Mouse (Mus musculus) intestine, embryonic 16.5 days (tissue): ENCODE measurements around the gene Ypel4. TPM values are rescaled to one million over a fixed set of nuclear protein-coding genes. Genes with fewer than 3 reads are reported as not detected.

ENCODE experiments used
- ATAC-seq: fragments of 200-750 bp; cut with Nextera tagmentation; 2 replicates; pipeline ENCODE4 v1.8.0; 2017; ENCODE audit warnings: moderate TSS enrichment, moderate library complexity
- H3K27ac ChIP-seq: fragments of 300-500 bp; sonication (generic); 2 replicates; pipeline ENCODE4 v1.5.1; 2014; ENCODE audit warnings: mild to moderate bottlenecking, low read length
- H3K27me3 ChIP-seq: fragments of 300-500 bp; sonication (generic); replicated peaks from 2 replicates; pipeline ENCODE4 v1.6.1; 2014; ENCODE audit warnings: low read length, control low read depth, mixed read lengths; ENCODE audit not compliant: control insufficient read depth, insufficient read depth
- H3K36me3 ChIP-seq: fragments of 300-500 bp; sonication (generic); 2 replicates; pipeline ENCODE4 v1.6.1; 2014; ENCODE audit warnings: low read length, control low read depth; ENCODE audit not compliant: control insufficient read depth, insufficient read depth
- H3K4me1 ChIP-seq: fragments of 300-500 bp; sonication (generic); 2 replicates; pipeline ENCODE4 v1.6.1; 2014; ENCODE audit warnings: low read length, control low read depth, mixed read lengths; ENCODE audit not compliant: control insufficient read depth, insufficient read depth
- H3K4me2 ChIP-seq: fragments of 300-500 bp; sonication (generic); 2 replicates; pipeline ENCODE4 v1.6.1; 2014; ENCODE audit warnings: low read depth, low read length, control low read depth
- H3K4me3 ChIP-seq: fragments of 300-500 bp; sonication (generic); 2 replicates; pipeline ENCODE4 v1.5.1; 2014; ENCODE audit warnings: mild to moderate bottlenecking, low read length
- H3K9ac ChIP-seq: fragments of 300-500 bp; sonication (generic); 2 replicates; pipeline ENCODE4 v1.6.1; 2014; ENCODE audit warnings: low read depth, low read length
- H3K9me3 ChIP-seq: fragments of 300-500 bp; sonication (generic); 2 replicates; pipeline ENCODE4 v1.6.1; 2016; ENCODE audit warnings: low read length, control low read depth; ENCODE audit not compliant: control insufficient read depth
- WGBS: fragments of 180-500 bp; shearing (Covaris S2); extraction: QIAGEN DNeasy Blood & Tissue Kit; methylation state at CpG from one replicate; pipeline ENCODE4 v1.1.7; 2014; 5-methylcytosine and 5-hydroxymethylcytosine counted together
- polyA plus RNA-seq: library from polyadenylated mRNA; unstranded; fragments of >200 nt; fragmentation: Nextera tagmentation; extraction: Ambion mirVana; gene quantifications from 2 replicates; pipeline ENCODE4 v1.2.1, GENCODE M21; 2015

The Ypel4 gene
- polyA plus RNA-seq, 1 experiment from 2014 or later, result 6.0 TPM

DNA sequence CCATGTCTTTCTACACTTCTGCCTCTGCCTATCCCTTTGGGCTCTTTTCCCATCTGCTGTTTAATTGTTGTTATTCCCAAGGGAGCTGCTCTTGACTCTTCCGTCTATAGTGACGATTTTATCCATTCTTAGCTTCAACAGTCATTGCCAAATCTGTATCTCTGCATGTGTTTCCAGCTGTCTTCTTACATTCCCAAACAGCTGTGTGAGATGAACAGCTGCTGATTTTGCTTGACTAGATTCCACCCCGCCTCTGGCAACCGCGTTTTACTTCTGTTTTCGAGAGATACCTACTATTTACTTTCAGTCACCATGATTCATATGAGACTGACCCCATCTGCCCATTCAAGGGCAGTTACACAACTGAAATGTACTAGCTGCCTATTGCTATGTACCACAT lies 16.3 kb downstream of the Ypel4 start:
- peak; percentile 42; the same call in 1 of the 2 replicates for ATAC-seq
- Histone ChIP-seq H3K27ac (no peak overlapping the region), H3K9me3 (no peaks in the 10 kb centered on the region), H3K4me1 (no peaks in the 10 kb centered on the region), H3K36me3 (no peaks in the 10 kb centered on the region), H3K4me2 (no peak overlapping the region), H3K9ac (no peak overlapping the region), H3K4me3 (no peak overlapping the region), H3K27me3 (no peaks in the 10 kb centered on the region)
- WGBS, result 56% methylated on average over 6 of the region's 6 CpGs

DNA sequence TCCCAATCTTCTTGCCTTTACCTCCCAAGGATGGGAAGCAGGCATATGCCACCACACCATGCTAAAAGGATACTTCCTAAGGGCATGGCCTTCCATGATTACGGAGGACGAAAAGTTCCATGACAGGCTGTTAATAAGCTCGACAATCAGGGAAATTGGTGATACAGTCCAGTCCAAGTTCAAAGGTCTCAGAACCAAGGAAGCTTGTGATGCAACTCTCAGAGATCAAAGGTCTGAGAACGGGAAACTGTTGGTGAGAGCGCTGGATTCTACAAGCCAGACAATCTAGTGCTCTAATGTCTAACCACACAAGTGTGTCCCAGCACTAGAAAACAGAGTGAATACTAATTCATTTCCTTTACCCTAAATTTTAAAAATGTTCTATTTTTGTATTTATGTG lies 22.4 kb downstream of the Ypel4 start:
- Histone ChIP-seq H3K27me3 (no peaks in the 10 kb centered on the region), H3K9ac (no peak overlapping the region)
- peak; percentile 87 for ATAC-seq

DNA sequence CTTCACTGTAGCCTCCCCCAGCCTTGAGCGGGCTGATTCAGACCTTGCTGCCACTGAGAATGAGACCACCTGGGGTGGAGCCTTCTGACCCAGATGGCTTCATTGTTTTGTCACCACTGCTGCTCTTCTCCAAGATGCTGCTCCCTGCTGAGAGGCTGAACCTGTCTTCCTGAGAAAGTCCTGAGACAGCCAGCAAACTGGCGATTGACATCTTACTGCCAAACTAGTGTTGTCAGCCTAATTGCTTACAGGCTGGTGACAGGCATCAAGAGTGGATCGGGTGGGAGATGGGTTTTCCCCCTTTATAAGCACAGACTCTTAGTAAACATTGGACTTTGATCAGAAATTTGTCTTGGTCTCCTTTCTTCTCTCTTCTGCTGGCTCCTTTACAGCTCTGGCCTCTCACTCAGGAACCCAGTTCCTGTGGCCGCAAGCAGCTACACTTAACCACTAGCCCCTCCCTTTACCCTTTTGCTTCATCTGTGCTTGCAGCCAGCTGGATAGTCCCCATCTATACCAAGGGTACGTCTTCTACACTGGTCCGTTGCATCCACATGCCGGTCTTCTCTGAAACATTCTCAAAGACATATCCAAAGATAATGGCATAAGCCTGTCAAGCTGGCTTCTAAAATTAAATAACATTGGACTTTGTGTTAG lies 23.3 kb downstream of the Ypel4 start:
- H3K36me3 ChIP-seq, result no peaks in the 10 kb centered on the region
- H3K27ac ChIP-seq, result no peak overlapping the region
- no peaks in the 10 kb centered on the region for H3K27me3 ChIP-seq
- 60% methylated on average over 7 of the region's 7 CpGs for WGBS
- no peak overlapping the region for H3K4me2 ChIP-seq
- H3K9ac ChIP-seq, result no peak overlapping the region
- H3K4me3 ChIP-seq, result no peak overlapping the region
- H3K4me1 ChIP-seq, result 0 out of 2 replicates have a peak, but pooled peaks cover 3% of the 10 kb centered on the region
- ATAC-seq, result no peak; the same call in 1 of the 2 replicates
- H3K9me3 ChIP-seq, result no peaks in the 10 kb centered on the region

More for the DNA sequence above, 22.4 kb downstream of the Ypel4 start:
- no peak overlapping the region for H3K27ac ChIP-seq
- H3K4me2 ChIP-seq, result no peak overlapping the region
- no peaks in the 10 kb centered on the region for H3K9me3 ChIP-seq
- 62% methylated on average over 5 of the region's 5 CpGs for WGBS
- no peak overlapping the region for H3K4me3 ChIP-seq
- H3K4me1 ChIP-seq, result 0 out of 2 replicates have a peak, but pooled peaks cover 3% of the 10 kb centered on the region
- H3K36me3 ChIP-seq, result no peaks in the 10 kb centered on the region

DNA sequence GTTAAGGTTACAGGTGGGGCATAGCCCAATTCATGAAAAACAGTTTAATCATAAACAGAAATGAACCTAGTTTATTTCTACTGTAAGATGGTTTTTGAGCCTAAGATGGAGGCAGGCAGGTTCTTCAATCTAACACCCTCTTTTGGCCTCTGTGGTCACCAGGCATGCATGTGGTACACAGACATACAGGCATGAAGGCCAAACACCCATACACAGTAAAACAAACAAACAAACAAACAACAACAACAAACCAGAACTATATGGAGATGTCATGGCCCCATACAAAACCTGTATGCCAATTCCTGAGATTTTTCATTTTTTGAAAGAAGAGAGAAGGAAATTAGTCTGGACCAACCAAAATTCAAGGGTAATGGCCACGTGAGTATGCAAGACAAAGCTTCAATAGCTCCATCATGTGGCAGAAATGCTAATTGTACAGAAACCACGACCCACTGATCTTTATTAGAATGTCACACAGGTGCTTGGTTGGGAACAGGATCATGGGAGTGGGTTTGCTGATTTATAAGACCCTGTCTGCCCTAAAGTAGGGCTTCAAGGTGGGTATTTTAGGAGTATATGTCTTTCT lies 24.8 kb downstream of the Ypel4 start:
- no peaks in the 10 kb centered on the region for H3K27me3 ChIP-seq
- 0 out of 2 replicates have a peak, but pooled peaks cover 3% of the 10 kb centered on the region for H3K4me1 ChIP-seq
- 0 out of 2 replicates have a peak, but pooled peaks have one; percentile 29 for ATAC-seq
- no peak overlapping the region for H3K27ac ChIP-seq
- H3K4me3 ChIP-seq, result no peak overlapping the region
- H3K9ac ChIP-seq, result no peak overlapping the region
- WGBS, result 5% methylated on average over 2 of the region's 2 CpGs
- H3K4me2 ChIP-seq, result no peak overlapping the region
- no peaks in the 10 kb centered on the region for H3K36me3 ChIP-seq
- no peaks in the 10 kb centered on the region for H3K9me3 ChIP-seq

DNA sequence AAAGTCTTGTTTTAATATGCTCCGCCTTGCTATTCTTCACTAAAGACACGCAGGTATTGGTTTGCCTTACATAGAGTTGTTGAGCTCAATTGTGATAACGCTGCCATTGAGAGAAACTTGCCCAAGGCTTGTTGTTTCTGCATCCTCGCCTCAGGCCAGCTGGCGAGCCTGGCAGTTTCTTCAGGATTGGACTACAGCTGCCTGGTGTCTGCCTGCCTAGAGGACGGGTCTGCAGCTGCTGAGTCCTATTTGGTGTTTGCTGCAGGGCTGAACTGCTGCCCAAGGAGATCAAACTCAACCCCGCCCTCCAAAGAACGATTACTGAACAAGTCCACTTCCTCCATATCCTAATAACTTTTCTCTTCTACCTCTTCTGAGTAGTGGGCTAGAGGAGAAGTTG lies 26.9 kb downstream of the Ypel4 start:
- Histone ChIP-seq H3K9ac (no peak overlapping the region), H3K27ac (no peak overlapping the region), H3K4me3 (no peak overlapping the region), H3K4me1 (0 out of 2 replicates have a peak, but pooled peaks cover 3% of the 10 kb centered on the region), H3K36me3 (no peaks in the 10 kb centered on the region), H3K4me2 (no peak overlapping the region), H3K9me3 (no peaks in the 10 kb centered on the region), H3K27me3 (no peaks in the 10 kb centered on the region)
- no peak for ATAC-seq
- 67% methylated on average over 8 of the region's 8 CpGs for WGBS

DNA sequence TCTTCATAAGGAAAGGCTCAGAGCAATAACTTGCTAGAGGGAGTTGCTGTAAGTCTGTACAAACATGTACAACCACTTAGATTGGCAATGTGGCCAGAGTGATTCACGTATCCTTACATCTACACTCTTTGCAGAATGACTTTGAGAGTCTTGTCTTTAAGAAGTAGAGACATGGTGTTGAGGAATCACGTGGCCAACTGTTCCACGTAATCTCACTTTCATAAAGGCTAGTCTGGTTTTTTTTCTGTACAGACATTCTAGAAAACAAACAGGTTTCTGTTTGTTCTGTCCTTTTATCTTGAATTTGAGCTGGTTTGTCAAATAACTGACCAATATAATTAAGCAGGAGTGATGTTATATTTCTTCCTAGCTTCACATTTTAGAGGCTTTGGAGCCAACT lies 27.5 kb downstream of the Ypel4 start:
- Histone ChIP-seq H3K4me3 (no peak overlapping the region), H3K4me1 (0 out of 2 replicates have a peak, but pooled peaks cover 3% of the 10 kb centered on the region), H3K4me2 (no peak overlapping the region), H3K27ac (no peak overlapping the region), H3K27me3 (no peaks in the 10 kb centered on the region), H3K36me3 (no peaks in the 10 kb centered on the region), H3K9ac (no peak overlapping the region), H3K9me3 (no peaks in the 10 kb centered on the region)
- 79% methylated on average over 3 of the region's 3 CpGs for WGBS
- ATAC-seq, result no peak

DNA sequence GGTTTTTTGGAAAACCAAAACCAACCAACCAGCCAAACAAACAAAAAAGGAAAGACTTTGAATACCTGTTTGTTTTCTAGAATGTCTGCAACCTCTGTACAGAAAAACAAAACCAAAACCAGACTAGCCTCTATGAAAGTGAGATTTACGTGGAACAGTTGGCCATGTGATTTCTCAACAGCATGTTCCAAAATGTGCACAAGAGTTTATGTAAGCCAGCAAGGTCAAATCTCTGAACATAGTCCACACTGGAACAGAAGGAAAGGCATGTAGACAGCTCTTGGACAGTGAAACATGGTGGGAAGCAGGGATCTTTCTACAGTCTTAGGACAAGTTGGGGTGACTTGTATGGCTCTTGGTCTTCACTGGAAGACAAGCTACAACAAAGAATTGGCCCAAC lies 28.0 kb downstream of the Ypel4 start:
- no peak overlapping the region for H3K4me2 ChIP-seq
- no peaks in the 10 kb centered on the region for H3K9me3 ChIP-seq
- H3K4me3 ChIP-seq, result no peak overlapping the region
- no peak overlapping the region for H3K9ac ChIP-seq
- no peak overlapping the region for H3K27ac ChIP-seq
- 92% methylated on average over 1 of the region's 1 CpGs for WGBS
- no peaks in the 10 kb centered on the region for H3K4me1 ChIP-seq
- no peak for ATAC-seq
- H3K27me3 ChIP-seq, result no peaks in the 10 kb centered on the region
- no peaks in the 10 kb centered on the region for H3K36me3 ChIP-seq

DNA sequence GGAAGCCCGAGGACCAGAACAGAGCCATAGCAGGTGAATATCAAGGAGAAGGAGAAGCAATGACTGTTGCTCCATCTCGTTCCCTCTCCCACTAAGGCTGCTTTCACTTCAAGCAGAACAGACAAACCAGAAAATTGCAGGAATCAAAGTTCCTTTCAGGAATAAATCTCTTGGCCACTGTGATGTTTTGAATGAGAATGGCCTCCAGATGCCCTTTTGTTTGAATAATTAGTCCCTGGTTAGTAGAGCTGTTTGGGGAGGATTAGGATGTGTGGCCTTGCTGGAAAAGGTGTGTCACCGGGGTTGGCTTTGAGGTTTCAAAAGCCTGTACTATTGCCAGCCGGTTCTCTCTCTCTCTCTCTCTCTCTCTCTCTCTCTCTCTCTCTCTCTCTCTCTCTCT lies 28.4 kb downstream of the Ypel4 start:
- no peak overlapping the region for H3K9ac ChIP-seq
- no peaks in the 10 kb centered on the region for H3K9me3 ChIP-seq
- H3K27me3 ChIP-seq, result no peaks in the 10 kb centered on the region
- ATAC-seq, result no peak
- H3K36me3 ChIP-seq, result no peaks in the 10 kb centered on the region
- no peaks in the 10 kb centered on the region for H3K4me1 ChIP-seq
- no peak overlapping the region for H3K4me2 ChIP-seq
- 58% methylated on average over 4 of the region's 4 CpGs for WGBS
- H3K4me3 ChIP-seq, result no peak overlapping the region
- no peak overlapping the region for H3K27ac ChIP-seq

DNA sequence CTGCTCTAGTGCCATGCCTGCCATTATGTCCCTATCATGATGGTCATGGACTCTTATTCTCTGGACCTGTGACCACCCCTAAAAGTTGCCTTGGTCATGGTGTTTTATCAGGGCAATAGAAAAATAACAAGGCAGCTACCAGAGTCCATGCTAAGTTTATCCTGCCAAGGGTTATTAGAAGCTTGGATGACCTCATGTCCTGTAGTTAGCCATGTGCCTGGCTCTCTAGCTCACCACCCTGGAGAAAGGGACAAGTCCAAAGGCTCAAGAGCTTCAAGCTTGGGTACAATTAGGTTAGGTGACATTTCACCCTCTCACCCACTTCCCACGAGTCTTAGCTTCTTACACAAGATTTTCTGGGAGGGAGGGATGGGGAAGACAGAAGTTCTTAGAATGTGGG lies 29.0 kb downstream of the Ypel4 start:
- Histone ChIP-seq H3K27me3 (no peaks in the 10 kb centered on the region), H3K9ac (no peak overlapping the region), H3K4me3 (no peak overlapping the region), H3K36me3 (no peaks in the 10 kb centered on the region), H3K9me3 (no peaks in the 10 kb centered on the region), H3K4me2 (no peak overlapping the region), H3K27ac (no peak overlapping the region), H3K4me1 (no peaks in the 10 kb centered on the region)
- WGBS, result 39% methylated on average over 1 of the region's 1 CpGs
- no peak for ATAC-seq
